Mouse (Mus musculus): Measurements from ENCODE around the gene Sirt4. TPM values are rescaled to one million over a fixed set of nuclear protein-coding genes. Genes with fewer than 3 reads are reported as not detected.

Gene Sirt4
- total RNA-seq, 2 experiments from 2014 or later: 11.2 to 12.2 TPM

Other genes with a start within 250 kb of the Sirt4 start
- 10 to 100 TPM; 27.9 to 28.2 TPM for gene Pop5, start 248.9 kb downstream of the Sirt4 start, total RNA-seq (2021)
- 100 to 1,000 TPM; 243 to 279 TPM for gene Rnf10, start 211.8 kb downstream of the Sirt4 start, total RNA-seq (2021)
- gene Coq5, start 205.1 kb downstream of the Sirt4 start, total RNA-seq (2021): 10 to 100 TPM; 86.7 to 87.0 TPM
- gene Dynll1, start 183.7 kb downstream of the Sirt4 start, total RNA-seq (2021): 10 to 100 TPM; 51.5 to 76.5 TPM
- 10 to 100 TPM; 10.7 to 11.0 TPM for gene Srsf9, start 157.5 kb downstream of the Sirt4 start, total RNA-seq (2021)
- gene Gatc, start 143.5 kb downstream of the Sirt4 start, total RNA-seq (2021): 10 to 100 TPM; 22.0 to 22.2 TPM
- gene Triap1, start 143.5 kb downstream of the Sirt4 start, total RNA-seq (2021): 10 to 100 TPM; 16.5 to 19.4 TPM
- gene Cox6a1, start 135.7 kb downstream of the Sirt4 start, total RNA-seq (2021): 10 to 100 TPM; 49.7 to 56.1 TPM
- gene Msi1, start 55.1 kb downstream of the Sirt4 start, total RNA-seq (2021): under 1 TPM; 0.36 to 0.49 TPM
- gene Pla2g1b, start 18.5 kb downstream of the Sirt4 start, total RNA-seq (2021): not detected
- 10 to 100 TPM; 78.1 to 80.7 TPM for gene Pxn, start 22.0 kb upstream of the Sirt4 start, total RNA-seq (2021)
- gene Rplp0, start 74.7 kb upstream of the Sirt4 start, total RNA-seq (2021): 100 to 1,000 TPM; 533 to 598 TPM
- gene Gcn1l1, start 80.5 kb upstream of the Sirt4 start, total RNA-seq (2021): 10 to 100 TPM; 25.5 to 28.8 TPM
- 10 to 100 TPM; 31.8 to 32.8 TPM for gene Rab35, start 147.2 kb upstream of the Sirt4 start, total RNA-seq (2021)
- 1 to 10 TPM; 2.6 to 3.6 TPM for gene Bicdl1, start 246.9 kb upstream of the Sirt4 start, total RNA-seq (2021)